Mouse (Mus musculus) CD4-positive, CD25-positive, alpha-beta regulatory T cell, adult 2 months (primary cell): ENCODE results near the gene Tnfrsf4.

ENCODE experiments used
- DNase-seq: peaks from one replicate; pipeline ENCODE4 v3.0.0-alpha.2; 2012; ENCODE audit warnings: low read depth, low spot score

Gene Tnfrsf4

DNA sequence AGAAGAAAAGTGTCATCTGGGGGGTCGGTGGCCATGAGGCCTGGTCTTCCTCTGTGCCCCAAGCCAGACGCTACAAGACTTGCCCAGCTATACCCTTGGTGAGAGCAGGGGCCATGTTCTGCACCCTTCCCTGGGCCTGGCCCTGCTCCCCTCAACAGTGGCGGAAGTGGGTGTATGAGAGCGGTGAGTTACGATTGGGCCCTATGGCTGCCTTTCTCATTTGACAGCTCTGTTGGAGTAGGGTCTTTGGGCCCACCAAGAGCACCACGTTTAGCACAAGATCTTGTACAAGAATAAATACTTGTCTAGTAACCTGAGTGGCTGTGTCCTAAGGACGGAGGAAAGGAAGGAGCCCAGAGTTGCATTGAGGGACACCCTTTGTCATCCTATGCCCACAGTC, 14.9 kb downstream of the Tnfrsf4 start:
- peak; percentile 59 for DNase-seq

DNA sequence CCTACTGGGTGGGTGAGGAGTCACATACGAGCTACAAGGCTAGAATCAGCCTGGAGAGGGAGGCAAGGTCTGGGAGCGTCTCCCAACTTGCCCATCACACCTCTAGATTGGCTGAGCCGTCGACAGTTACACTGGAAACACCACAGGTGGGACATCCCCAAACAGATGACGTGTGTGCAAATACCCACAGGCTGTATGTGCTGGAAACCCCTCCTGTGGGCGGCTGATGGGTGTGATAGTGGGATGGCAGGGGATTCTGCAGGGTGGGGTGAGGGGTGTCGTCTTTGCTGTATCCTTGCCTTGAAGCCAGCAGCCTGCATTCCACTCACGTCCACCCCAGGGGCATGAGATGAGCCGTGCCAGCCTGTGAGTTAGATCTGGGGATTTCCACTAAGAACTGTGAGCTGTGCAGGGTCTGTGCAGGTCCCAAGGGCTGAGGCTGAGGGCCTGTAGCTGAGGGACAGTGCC, 17.0 kb downstream of the Tnfrsf4 start:
- peak; percentile 87 for DNase-seq

DNA sequence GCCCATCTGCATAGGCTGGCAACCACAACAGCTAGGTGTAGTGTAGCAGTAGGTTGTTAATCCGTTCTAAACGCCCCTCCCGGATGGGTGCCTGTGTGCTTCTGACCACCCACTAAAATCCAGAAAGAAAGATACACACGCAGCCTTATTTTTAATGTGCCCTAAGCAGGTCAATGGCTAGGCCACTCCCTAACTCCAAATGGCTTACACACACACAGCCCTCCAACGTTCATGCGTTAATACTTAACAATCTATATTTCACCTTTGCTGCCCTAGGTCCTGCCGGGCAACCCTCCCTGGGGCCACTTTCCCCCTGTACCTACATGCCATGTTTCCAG, 17.6 kb downstream of the Tnfrsf4 start:
- no peak for DNase-seq

DNA sequence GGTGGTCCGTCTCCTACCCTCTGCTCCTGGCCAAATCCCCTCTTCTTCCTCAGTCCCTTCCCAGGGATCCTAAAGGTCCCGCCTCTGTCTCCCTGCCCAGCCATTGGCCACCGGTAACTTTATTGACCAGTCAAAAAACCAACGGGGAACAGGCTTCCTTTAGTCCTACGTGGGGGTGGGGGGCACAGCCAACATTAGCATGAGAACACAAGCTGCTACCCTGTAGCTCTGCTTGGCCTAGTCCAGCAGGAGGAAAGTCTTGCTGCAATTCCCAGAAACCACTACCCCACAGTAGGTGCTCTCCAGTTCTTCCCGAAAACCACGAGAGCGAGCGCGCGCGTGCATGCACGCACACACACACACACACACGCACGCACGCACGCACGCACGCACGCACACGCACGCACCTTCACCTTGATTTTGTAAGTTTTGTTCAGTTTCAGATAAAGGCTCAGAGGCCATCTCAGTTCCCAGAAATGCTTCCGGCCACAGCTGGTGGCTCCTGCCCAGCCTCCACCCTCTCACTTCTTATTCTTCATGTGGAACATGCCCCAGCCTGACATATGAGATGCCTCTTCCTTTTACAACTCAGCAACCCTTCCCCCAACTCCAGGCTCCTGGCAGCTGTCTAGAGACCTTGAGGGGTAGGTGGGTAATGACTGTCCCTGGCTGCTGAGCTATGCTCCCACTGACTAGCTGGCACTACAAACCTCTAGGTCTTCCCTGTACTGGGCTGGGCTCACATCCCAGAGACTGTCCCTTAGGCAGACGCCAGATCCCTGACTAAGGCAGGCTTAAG, 18.1 kb downstream of the Tnfrsf4 start:
- peak; percentile 78 for DNase-seq

DNA sequence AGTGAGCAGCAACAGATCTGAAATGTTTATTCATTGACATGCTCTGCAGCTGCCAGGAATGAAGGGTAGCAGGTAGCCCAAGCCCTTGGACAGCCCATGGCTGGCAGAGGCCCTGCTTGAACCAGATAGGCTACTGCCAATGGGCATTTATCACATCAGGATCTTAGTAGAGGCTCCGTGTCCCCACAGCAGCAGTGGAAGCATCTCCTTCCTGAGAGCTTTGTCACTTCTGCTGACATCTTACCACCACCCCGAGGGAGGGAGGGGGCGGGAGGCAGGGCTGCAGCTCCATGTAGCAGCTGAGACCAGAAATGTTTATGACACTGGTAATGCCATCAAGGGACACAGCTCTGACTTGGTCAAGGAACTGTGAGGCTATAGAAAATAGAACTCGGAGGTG, 19.2 kb downstream of the Tnfrsf4 start:
- DNase-seq = peak; percentile 74

DNA sequence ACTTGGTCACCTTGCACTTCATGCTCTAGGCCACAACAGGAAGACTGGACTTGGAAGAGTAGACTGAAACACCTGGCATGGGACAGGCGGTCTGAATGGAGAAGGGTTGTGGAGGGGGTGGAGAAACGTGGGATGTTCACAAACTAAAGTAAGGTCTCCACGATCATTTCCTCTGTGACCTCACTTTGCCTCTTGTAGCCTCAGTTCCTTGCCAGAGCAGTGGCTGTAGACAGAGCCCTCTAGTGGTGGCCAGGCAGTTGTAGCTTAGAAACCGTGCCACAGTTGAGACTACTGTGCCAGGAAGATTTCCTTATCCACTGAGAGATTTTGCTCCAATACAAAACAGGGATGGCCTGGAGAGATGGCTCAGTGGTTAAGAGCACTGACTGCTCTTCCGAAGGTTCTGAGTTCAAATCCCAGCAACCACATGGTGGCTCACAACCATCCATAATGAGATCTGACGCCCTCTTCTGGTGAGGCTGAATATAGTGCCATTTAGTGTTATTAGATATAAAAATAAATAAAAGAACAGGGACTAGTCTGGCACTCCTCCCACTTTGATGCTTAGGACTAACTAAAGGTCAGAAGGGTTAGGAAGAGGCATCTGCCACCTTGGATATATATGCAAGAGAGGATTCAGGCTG, 20.0 kb downstream of the Tnfrsf4 start:
- peak; percentile 90 for DNase-seq

DNA sequence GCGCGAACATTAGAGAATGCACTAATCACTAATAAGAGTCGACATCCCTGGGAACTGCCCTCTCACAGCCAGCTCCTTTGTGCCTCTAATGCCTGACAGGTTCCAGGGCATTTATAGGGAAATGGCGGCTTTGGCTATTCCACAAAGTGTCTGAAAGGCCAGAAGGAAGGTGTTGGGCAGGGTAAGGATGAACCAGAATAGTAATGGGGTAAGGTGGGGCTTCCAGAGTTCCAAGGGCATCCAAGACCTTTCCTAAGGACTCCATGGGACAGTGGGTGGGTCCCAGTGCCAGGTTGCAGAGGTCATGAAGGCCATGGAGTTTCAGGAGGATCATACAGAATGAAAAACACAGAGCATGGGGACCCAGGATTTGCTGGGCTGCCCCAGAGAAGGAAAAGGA, 20.7 kb downstream of the Tnfrsf4 start:
- peak; percentile 17 for DNase-seq

DNA sequence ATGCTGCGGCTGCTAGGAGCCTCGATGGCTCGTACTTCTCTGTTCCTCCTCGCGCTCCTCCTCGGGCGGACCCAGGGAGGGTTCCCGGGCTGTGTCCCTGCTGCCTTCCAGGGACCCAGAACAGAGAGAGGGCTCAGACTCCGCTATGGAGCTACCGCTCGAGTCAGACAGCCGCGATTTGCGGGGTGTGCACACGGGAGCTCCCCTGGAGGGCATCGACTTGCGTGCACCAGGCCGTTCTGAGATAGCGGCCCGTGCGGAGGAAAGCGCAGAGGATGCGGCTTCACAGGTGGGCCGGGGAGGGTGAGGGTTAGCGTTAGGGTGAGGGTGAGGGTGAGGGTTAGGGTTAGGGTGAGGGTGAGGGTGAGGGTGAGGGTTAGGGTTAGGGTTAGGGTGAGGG, 21.3 kb downstream of the Tnfrsf4 start:
- peak; percentile 62 for DNase-seq

DNA sequence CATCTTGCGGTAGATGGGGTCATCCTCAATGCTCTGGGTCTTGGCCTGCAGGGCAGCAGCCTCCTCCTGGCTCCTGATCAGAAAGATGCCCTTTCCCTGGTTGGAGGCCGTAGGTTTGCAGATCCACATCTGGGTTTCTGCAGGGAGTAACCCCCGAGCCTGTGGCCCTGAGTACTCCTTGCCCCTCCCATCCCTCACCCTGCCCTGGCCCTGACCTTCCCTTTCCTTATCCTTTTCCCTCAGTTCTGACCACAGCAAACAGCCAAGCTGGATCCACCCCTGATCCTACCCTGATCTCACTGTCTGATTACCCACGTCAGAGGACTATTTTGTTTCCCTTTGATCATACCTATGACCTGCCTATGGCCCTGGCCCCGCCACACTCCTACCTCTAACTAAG, 31.1 kb downstream of the Tnfrsf4 start:
- DNase-seq = no peak

DNA sequence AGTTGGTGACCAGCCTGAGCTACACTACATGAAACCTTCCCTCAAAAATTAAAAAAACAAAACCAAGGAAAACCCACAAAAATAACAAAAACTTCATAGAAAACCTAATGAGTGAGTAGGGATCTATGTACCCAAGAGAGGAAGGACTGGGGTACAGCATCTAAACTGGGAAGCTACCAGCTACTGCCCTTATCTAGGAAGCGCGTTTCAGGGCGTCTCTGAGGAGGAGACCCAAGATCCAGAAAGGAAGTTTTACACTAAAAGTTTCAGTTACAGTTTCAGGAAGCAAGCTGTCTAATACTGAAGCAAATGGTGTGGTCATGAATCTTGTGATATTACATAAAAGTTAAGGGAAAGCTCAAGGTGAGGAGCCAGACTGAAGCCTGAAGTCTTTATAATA, 36.1 kb downstream of the Tnfrsf4 start:
- no peak for DNase-seq

DNA sequence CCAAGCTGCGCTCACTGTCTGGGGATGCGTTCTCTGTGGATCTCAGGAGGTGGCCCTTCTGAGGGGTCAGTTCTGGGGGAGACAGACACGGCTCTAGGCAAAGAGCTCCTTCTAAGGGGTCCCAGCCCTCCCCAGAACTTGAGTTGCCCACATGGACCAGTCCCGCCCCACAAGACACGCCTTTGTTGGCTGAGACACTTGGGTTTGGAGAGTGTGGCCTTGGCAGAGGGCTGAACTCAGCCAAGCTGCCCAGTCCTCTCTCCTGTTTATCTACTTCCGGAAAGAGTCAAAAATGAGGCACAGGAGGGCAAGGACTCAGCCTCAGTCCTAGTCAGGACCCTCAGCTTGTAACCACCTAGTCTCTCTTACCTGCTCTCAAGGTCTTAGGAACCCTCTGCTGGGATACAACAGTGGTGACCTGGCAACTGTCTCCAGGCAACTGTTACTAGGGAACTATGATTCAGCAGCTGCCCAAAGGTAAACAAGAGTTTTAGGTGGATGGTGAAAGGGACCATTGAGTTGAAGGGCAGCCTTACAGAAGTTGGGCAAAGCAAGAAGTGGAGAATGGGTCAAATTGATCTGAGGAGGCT, 36.8 kb downstream of the Tnfrsf4 start:
- no peak for DNase-seq

DNA sequence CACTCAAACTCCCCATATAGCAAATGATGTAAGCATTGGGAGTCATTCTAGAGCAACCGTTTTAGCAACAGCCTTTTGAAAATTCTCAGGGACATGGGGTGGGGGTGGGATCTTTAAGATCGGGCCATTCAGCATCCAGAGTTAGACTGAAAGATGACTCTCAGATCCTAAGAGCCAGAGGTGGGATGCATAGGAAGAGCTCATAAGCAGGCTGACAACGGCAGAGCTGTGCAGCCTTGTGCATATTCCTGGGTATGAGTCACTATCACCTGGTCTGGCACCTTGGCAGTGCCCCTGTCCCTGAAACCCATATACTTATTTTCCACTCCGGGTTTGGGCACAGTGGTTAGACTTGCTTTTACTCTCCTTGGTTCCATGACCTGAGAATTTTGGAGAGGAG, 39.5 kb downstream of the Tnfrsf4 start:
- no peak for DNase-seq

DNA sequence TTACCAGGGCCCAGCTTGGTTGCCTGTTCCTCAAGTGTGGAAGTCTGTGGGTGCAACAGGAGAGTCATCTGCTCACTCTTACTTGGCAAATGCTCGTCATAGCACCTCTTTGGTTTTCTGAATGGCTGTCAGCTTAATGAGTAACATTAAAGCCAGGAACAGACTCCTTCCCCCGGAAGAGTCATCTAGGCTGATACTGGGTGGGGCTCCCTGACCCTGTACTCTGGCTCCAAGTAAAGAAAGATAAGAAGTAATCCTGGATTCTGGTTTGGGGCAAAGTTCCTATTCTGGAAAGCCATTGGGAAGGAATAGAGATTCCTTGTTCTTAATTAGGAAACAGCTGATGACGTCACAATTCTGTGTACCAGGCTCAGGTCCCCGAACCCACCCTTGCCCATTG, 40.5 kb downstream of the Tnfrsf4 start:
- no peak for DNase-seq

DNA sequence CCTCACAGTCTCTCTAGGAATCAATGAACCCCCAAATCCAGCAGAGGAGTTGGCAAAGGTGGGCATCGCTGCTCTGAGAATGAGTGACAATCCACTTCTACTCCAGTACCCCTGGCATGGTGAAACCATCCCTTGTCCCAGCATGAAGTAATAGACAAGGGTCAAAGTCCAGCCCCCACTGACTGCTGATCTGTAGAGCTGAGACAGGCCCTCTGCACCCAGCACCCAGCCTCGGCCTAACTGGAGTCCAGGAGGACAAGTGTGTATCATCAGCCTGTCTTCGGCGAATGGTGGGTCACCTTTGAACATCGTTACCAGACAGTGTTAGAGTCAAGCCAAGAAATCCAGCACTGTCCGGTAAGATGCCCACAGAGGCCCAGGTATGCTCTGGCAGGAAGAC, 41.0 kb downstream of the Tnfrsf4 start:
- no peak for DNase-seq

DNA sequence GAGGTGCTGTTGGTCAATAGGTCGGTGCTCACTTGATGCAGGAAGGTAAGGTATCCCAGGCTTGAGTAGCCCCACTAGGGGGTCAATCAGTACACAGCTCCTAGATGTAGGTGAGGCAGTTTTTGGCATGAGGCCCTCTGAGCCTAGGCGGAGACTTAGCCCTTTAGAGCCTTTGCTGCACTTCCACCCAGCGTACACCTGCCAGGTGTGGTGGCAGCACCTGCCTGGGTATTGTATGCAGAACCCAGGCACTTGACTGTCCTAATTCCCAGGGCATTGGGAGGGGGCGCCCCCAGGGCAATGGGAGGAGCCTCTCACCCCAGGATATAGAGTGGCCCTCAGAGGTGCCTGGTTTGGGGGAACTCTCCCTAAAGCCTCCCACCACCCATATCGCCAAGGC, 41.5 kb downstream of the Tnfrsf4 start:
- DNase-seq = no peak

DNA sequence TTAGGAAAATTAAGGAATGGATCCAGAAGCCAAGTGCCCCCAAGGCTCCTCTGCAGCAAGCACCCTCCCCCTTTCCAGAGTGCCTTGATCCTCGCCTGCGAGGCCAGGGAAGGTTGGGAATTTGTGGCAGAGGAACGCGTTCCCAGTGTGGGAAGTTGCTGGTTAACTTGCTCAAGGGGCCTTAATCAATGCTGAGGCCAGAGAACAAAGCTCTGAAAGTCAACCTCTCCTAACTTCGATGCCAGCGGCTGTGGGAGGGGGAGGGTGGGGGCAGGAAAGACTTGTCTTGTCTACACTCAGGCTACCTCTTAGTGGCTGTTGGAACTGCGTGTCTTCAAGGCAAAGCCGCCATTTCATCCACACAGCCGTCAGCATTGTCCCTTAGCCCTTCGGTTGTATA, 44.1 kb downstream of the Tnfrsf4 start:
- DNase-seq = no peak

DNA sequence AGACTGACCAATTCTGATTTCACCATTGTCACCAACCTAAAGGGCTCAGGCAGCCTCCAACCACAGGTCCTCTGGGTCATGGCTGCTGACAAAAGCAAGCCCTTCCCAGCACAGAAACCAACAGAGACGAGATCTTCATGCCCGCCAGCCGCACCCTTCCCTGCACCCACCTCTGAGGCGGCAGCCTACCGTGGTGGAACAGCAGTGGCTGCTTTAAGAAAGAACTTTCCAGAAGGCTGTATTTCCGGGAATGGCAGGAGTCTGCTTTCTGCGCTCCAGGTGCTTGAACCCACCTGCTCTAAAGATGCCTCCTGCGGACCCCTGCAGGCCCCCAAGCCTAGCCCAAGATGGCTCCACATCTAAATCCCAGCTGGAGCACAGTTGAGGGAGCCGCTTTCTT, 45.2 kb downstream of the Tnfrsf4 start:
- DNase-seq = no peak

DNA sequence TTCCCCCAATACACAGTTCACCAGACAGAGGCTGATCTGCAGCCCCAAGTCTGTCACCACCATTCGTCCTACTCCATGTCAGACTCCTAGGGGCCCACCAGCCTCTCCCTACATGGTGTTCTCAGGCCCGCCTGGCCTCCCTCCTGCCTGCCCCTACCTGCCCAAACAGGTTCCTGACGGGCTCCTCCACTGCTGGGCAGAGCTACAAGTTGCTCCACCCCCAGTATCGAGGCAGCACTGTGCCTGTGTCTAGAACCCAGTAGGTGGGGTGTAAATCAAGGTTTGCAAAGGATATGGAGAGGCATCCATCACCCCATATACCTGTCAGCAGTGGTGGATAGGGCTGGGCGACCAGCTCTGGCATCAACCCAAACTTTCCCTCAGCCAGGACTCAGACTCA, 45.6 kb downstream of the Tnfrsf4 start, which contains the start of gene Ttll10:
Gene Ttll10, minus strand, starts transcription at position 154 of the 400 bp plus-strand sequence.
- no peak for DNase-seq

DNA sequence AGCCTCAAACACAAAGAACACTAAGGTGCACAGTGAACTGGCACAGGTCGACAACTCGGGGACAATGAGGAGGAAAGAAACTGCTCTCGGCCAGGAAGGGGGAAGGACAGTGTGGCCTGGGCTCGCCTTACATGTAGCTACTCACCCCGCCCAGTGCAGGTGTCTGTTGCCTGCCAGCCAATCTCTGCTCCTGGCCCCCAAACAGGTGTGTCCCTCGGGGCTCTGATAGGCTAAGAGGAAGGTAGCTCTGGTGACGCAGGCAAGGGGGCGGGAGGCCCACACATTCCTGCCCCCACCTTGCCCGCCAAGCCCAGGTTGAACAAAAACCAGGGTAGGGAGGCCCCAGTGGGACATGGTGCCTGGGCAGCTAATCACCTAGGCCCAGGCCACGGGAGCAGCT, 46.1 kb downstream of the Tnfrsf4 start:
- no peak for DNase-seq

DNA sequence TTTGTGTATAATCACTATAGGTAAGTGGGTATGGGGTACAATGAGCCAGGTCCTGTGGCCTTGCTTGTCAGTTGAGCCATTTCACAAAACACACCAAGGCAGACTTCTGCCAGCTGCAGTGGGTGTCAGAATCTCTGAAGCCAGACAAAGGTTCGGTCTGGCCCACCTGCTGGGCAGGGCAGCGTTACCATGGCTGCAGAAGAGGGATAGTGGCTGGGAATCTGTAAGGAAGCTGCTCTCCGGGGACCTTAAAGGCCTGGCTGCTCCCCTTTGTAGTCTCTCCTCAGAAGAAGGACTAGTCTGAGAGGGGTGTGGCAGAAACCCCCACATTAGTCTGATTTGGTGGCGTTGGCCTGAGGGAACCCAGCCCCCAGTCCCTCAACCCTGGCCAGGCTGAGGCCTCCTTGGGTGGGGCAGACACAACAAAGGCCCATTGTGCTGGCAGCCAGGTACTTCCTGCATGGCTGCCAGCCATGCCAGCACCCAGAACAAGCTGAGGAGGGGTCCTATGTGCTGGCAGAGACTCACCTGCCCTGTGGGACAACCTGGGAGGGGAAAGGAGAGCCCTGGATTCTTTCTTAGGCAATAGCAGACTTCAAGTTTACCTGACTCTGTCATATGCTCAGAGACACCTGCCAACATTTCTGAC, 50.3 kb downstream of the Tnfrsf4 start:
- no peak for DNase-seq

DNA sequence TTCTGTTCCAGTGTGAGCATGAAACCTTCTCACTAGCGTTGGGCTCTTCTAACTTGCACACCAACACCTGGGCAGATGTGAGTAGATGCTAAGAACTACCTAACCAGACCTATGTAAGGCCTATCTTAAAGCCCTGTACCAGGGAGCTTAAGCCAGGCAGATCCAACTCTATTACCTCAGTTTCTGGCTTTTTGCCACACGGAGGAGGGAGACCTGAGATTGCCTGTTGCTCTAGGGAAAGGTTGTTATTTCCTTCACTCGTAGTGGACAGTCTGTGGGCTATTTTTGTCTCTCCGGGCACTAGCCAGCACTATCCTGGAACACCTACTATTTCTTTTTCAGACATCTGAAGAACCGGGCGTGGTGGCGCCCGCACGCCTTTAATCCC, 50.9 kb downstream of the Tnfrsf4 start:
- DNase-seq = no peak

DNA sequence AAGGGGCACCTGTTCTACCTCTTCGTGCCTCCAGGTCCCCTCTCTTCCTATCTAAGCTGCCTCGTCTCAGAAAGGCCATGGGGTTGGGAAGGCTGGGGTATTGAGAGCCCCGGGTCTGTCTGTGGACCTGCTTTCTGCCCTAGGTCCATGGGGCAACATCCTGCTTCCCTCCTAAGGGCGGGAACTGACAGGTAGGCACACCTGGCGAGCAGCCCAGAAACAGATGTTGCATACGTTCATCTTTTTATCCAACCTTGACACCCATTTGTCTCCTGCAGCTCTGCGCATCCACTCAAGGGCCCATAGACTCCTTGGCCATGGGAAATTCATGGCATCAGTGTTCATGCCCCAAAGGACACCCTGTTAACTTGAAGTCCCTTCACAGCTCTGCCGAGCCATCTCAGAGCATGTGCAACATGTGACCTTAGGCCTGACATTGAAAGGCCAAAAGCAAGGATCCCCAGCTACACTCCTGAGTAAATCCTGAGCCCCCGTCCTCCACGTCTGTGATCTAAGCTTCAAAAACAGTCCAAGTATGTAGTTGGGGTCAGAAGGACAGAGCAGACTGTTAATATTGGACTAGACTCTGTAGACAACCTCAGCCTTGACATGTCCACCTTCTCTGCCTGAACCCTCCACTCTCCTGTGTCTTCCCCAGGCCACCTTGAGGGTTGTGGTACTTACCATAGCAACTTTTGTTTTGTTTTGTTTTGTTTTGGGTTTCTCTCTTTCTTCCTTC, 51.7 kb downstream of the Tnfrsf4 start:
- no peak for DNase-seq
